Mouse (Mus musculus): ENCODE measurements around the gene Rassf5. TPM values are rescaled to one million over a fixed set of nuclear protein-coding genes. Genes with fewer than 3 reads are reported as not detected.

Gene Rassf5
- polyA plus RNA-seq, 1 experiment from 2014 or later: 1.00 TPM

- Histone ChIP-seq H3K4me1 (ENCODE audit: control insufficient read depth, insufficient read depth, low read length) (no peaks in the 10 kb centered on the region), H3K4me3 (ENCODE audit: low read depth, low read length) (no peak overlapping the region), H3K4me2 (no peak overlapping the region), H3K27ac (ENCODE audit: low read depth, low read length) (no peak overlapping the region), H3K9ac (ENCODE audit: low read length) (no peak overlapping the region), H3K9me3 (ENCODE audit: control insufficient read depth, low read length) (no peaks in the 10 kb centered on the region), H3K27me3 (ENCODE audit: control insufficient read depth, insufficient read depth, low read length) (no peaks in the 10 kb centered on the region), H3K36me3 (ENCODE audit: control insufficient read depth, insufficient read depth, low read length) (no peaks in the 10 kb centered on the region)
- no peak for DNase-seq (ENCODE audit: low spot score, missing footprints)
- WGBS: 71% methylated on average over 4 of the region's 4 CpGs
- no peak for ATAC-seq (ENCODE audit: low FRiP score)
Measured at GRCm38 (mm10) chr1:131281731-131282130, 36.7 kb upstream of the Rassf5 start.

- DNase-seq (ENCODE audit: low spot score, missing footprints) (no peak), ATAC-seq (ENCODE audit: low FRiP score) (no peak)
- 69% methylated on average over 3 of the region's 3 CpGs for WGBS
- Histone ChIP-seq H3K36me3 (ENCODE audit: control insufficient read depth, insufficient read depth, low read length) (no peaks in the 10 kb centered on the region), H3K27me3 (ENCODE audit: control insufficient read depth, insufficient read depth, low read length) (no peaks in the 10 kb centered on the region), H3K4me3 (ENCODE audit: low read depth, low read length) (no peak overlapping the region), H3K9me3 (ENCODE audit: control insufficient read depth, low read length) (no peaks in the 10 kb centered on the region), H3K27ac (ENCODE audit: low read depth, low read length) (no peak overlapping the region), H3K9ac (ENCODE audit: low read length) (no peak overlapping the region), H3K4me2 (no peak overlapping the region), H3K4me1 (ENCODE audit: control insufficient read depth, insufficient read depth, low read length) (no peaks in the 10 kb centered on the region)
Measured at GRCm38 (mm10) chr1:131280280-131280679, 35.2 kb upstream of the Rassf5 start.

- Histone ChIP-seq H3K36me3 (ENCODE audit: control insufficient read depth, insufficient read depth, low read length) (no peaks in the 10 kb centered on the region), H3K9ac (ENCODE audit: low read length) (no peak within 1 kb of the TSS), H3K9me3 (ENCODE audit: control insufficient read depth, low read length) (no peaks in the 10 kb centered on the region), H3K27ac (ENCODE audit: low read depth, low read length) (no peak within 1 kb of the TSS), H3K4me3 (ENCODE audit: low read depth, low read length) (no peak within 1 kb of the TSS), H3K4me2 (no peak within 1 kb of the TSS), H3K4me1 (ENCODE audit: control insufficient read depth, insufficient read depth, low read length) (no peaks in the 10 kb centered on the region), H3K27me3 (ENCODE audit: control insufficient read depth, insufficient read depth, low read length) (no peaks in the 10 kb centered on the region)
- ATAC-seq (ENCODE audit: low FRiP score) (no peak), DNase-seq (ENCODE audit: low spot score, missing footprints) (no peak)
- 52% methylated on average over 4 of the region's 4 CpGs for WGBS
Measured at GRCm38 (mm10) chr1:131279456-131279776, 34.4 kb upstream of the Rassf5 start, which contains the start of gene Ikbke. Gene Ikbke (minus strand): TSS chr1:131279606.

- no peaks in the 10 kb centered on the region for H3K9me3 ChIP-seq (ENCODE audit: control insufficient read depth, low read length)
- no peak overlapping the region for H3K9ac ChIP-seq (ENCODE audit: low read length)
- no peak for ATAC-seq (ENCODE audit: low FRiP score)
- H3K27me3 ChIP-seq (ENCODE audit: control insufficient read depth, insufficient read depth, low read length): no peaks in the 10 kb centered on the region
- whole genome bisulfite sequencing: 62% methylated on average over 8 of the region's 8 CpGs
- H3K4me2 ChIP-seq: no peak overlapping the region
- H3K27ac ChIP-seq (ENCODE audit: low read depth, low read length): no peak overlapping the region
- no peak for DNase-seq (ENCODE audit: low spot score, missing footprints)
- no peaks in the 10 kb centered on the region for H3K36me3 ChIP-seq (ENCODE audit: control insufficient read depth, insufficient read depth, low read length)
- no peaks in the 10 kb centered on the region for H3K4me1 ChIP-seq (ENCODE audit: control insufficient read depth, insufficient read depth, low read length)
- H3K4me3 ChIP-seq (ENCODE audit: low read depth, low read length): no peak overlapping the region
Measured at GRCm38 (mm10) chr1:131278606-131279455, 33.8 kb upstream of the Rassf5 start.

GRCm38 (mm10) chr1:131276831-131277230, 31.8 kb upstream of the Rassf5 start:
- Histone ChIP-seq H3K9me3 (ENCODE audit: control insufficient read depth, low read length) (no peaks in the 10 kb centered on the region), H3K9ac (ENCODE audit: low read length) (no peak overlapping the region), H3K36me3 (ENCODE audit: control insufficient read depth, insufficient read depth, low read length) (no peaks in the 10 kb centered on the region), H3K4me3 (ENCODE audit: low read depth, low read length) (no peak overlapping the region), H3K27ac (ENCODE audit: low read depth, low read length) (no peak overlapping the region), H3K4me1 (ENCODE audit: control insufficient read depth, insufficient read depth, low read length) (no peaks in the 10 kb centered on the region), H3K4me2 (no peak overlapping the region), H3K27me3 (ENCODE audit: control insufficient read depth, insufficient read depth, low read length) (no peaks in the 10 kb centered on the region)
- no peak for DNase-seq (ENCODE audit: low spot score, missing footprints)
- ATAC-seq (ENCODE audit: low FRiP score): no peak

- no peak overlapping the region for H3K27ac ChIP-seq (ENCODE audit: low read depth, low read length)
- DNase-seq (ENCODE audit: low spot score, missing footprints): no peak
- no peak for ATAC-seq (ENCODE audit: low FRiP score)
Measured at GRCm38 (mm10) chr1:131275577-131275976, 30.5 kb upstream of the Rassf5 start.

GRCm38 (mm10) chr1:131274725-131275539, 29.9 kb upstream of the Rassf5 start:
- WGBS: 50% methylated on average over 22 of the region's 22 CpGs
- no peak for ATAC-seq (ENCODE audit: low FRiP score)
- no peak overlapping the region for H3K4me2 ChIP-seq

More at GRCm38 (mm10) chr1:131275577-131275976, 30.5 kb upstream of the Rassf5 start:
- Histone ChIP-seq H3K36me3 (ENCODE audit: control insufficient read depth, insufficient read depth, low read length) (no peaks in the 10 kb centered on the region), H3K4me1 (ENCODE audit: control insufficient read depth, insufficient read depth, low read length) (no peaks in the 10 kb centered on the region), H3K4me3 (ENCODE audit: low read depth, low read length) (no peak overlapping the region), H3K4me2 (no peak overlapping the region), H3K9me3 (ENCODE audit: control insufficient read depth, low read length) (no peaks in the 10 kb centered on the region), H3K27me3 (ENCODE audit: control insufficient read depth, insufficient read depth, low read length) (no peaks in the 10 kb centered on the region), H3K9ac (ENCODE audit: low read length) (no peak overlapping the region)
- WGBS: 77% methylated on average over 14 of the region's 14 CpGs

GRCm38 (mm10) chr1:131269797-131270578, 24.9 kb upstream of the Rassf5 start:
- no peaks in the 10 kb centered on the region for H3K27me3 ChIP-seq (ENCODE audit: control insufficient read depth, insufficient read depth, low read length)
- peaks cover 5% of the 10 kb centered on the region; the same call in 1 of the 2 replicates for H3K4me1 ChIP-seq (ENCODE audit: control insufficient read depth, insufficient read depth, low read length)
- WGBS: 28% methylated on average over 22 of the region's 22 CpGs
- peak; percentile 70 for ATAC-seq (ENCODE audit: low FRiP score)
- no peak overlapping the region for H3K27ac ChIP-seq (ENCODE audit: low read depth, low read length)
- H3K4me2 ChIP-seq: peak overlapping the region; percentile 5; the same call in 1 of the 2 replicates
- H3K36me3 ChIP-seq (ENCODE audit: control insufficient read depth, insufficient read depth, low read length): no peaks in the 10 kb centered on the region
- no peaks in the 10 kb centered on the region for H3K9me3 ChIP-seq (ENCODE audit: control insufficient read depth, low read length)
- H3K4me3 ChIP-seq (ENCODE audit: low read depth, low read length): no peak overlapping the region
- DNase-seq (ENCODE audit: low spot score, missing footprints): peak; percentile 98
- peak overlapping the region; percentile 14; the same call in 1 of the 2 replicates for H3K9ac ChIP-seq (ENCODE audit: low read length)

More at GRCm38 (mm10) chr1:131274725-131275539, 29.9 kb upstream of the Rassf5 start:
- H3K4me3 ChIP-seq (ENCODE audit: low read depth, low read length): no peak overlapping the region
- H3K27ac ChIP-seq (ENCODE audit: low read depth, low read length): no peak overlapping the region
- no peaks in the 10 kb centered on the region for H3K27me3 ChIP-seq (ENCODE audit: control insufficient read depth, insufficient read depth, low read length)
- no peaks in the 10 kb centered on the region for H3K36me3 ChIP-seq (ENCODE audit: control insufficient read depth, insufficient read depth, low read length)
- H3K9me3 ChIP-seq (ENCODE audit: control insufficient read depth, low read length): no peaks in the 10 kb centered on the region
- no peak for DNase-seq (ENCODE audit: low spot score, missing footprints)
- no peak overlapping the region for H3K9ac ChIP-seq (ENCODE audit: low read length)
- H3K4me1 ChIP-seq (ENCODE audit: control insufficient read depth, insufficient read depth, low read length): peaks cover 1% of the 10 kb centered on the region; the same call in 1 of the 2 replicates

Data from midbrain, embryonic 11.5 days (tissue).